Mouse (Mus musculus): Measurements from ENCODE around the gene Ceacam19. TPM values are rescaled to one million over a fixed set of nuclear protein-coding genes. Genes with fewer than 3 reads are reported as not detected.

The Ceacam19 gene
- total RNA-seq, 4 experiments from 2014 or later = not detected

GRCm38 (mm10) chr7:19889881-19890280 lies 2.1 kb upstream of the Ceacam19 start:
- DNase-seq (ENCODE audit: low spot score in 2 of 2) = no peak

DNA sequence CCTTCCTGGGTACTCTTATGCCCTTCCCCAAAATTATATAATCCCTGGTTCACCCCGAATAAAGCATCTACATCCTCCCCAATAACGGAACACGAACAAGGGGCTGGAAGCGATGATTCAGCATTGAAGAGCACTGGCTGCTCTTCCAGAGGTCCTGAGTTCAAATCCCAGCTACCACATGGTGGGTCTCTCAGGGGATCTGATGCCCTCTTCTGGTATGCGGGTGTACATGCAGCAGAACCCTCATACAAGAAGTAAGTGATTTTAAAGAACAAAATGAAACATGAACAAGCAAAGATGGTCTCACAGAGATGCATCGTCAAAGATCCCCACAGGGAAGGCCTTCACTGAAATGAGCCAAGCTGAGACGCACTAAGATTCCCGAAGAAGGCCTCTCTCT lies 7.0 kb downstream of the Ceacam19 start:
- no peak for DNase-seq (ENCODE audit: low spot score in 2 of 2)

- DNase-seq (ENCODE audit: low spot score in 2 of 2) = no peak
Observed at GRCm38 (mm10) chr7:19876781-19877425, 10.9 kb downstream of the Ceacam19 start.

- DNase-seq (ENCODE audit: low spot score in 2 of 2) = no peak
Observed at GRCm38 (mm10) chr7:19875948-19876682, 11.7 kb downstream of the Ceacam19 start.

GRCm38 (mm10) chr7:19871943-19872601 lies 15.7 kb downstream of the Ceacam19 start:
- DNase-seq (ENCODE audit: low spot score in 2 of 2) = no peak

DNA sequence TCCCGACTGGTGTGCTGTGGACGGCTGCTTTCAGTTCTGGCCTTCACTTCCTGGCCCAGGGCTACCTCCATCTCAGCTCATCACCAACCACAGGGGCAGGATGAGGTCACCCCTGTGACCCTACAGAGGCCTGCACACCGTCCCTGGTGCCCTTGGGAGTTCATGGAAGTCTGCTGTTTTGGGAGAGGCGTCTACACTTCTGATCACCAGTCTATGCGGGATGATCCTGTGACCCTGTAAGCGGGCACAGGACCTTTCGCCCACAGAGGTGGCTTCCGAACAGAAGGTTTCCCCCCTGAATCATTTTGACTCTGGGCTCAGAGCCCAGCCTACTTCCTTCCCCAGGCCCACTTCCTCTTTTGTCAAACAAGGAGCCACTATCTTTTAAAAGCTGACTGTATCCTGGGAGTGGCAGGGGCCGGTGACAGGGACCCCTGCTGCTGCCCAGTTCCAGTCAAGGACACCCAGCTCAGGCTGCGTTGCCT lies 16.6 kb downstream of the Ceacam19 start:
- no peak for DNase-seq (ENCODE audit: low spot score in 2 of 2)

DNA sequence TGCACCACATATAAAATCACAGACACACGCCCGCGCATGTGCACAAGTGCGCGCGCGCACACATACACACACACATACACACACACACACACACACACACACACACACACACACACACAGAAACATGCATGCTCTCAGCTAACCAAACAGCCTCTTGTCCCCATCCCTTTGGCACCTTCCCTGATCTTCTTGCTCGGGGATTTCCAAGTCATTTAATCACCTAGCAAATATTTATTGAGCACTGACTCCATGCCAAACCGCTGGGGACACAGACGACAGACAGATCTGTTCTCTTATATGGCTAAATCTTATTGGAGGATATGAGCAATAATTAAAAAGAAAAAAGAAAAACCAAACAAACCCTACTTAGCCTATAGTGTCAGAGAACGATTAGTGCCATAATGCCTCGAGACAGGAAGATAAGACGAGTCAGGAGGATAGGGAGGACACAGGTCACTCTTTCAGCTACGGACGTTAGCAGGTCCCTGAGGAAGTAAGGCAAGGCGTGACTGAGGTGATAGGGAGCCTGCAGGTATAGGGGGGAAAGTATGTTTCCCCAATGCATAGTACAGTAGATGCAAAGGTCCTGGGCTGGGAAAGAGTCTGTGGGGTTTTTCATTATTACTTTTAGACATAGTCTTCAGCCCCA lies 19.9 kb downstream of the Ceacam19 start:
- no peak for DNase-seq (ENCODE audit: low spot score in 2 of 2)

DNA sequence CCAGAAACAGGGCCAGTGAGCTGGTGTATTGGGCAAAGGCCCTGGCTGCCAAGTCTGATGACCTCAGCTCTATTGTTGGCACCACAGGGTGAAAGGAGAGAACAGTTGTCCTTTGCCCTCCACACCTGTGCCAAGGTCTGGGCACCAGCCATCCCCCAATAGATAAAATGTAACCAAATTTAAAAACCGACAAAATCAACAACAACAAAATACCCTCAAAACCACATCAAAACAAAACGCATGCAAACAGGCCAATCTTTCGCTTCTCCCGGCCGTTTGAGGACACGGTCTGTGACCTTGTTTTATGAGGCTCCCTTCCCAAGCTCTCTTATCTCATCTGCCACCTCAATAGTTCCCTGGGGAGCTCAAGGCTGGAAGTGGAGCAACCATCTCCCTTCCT lies 21.3 kb downstream of the Ceacam19 start:
- DNase-seq (ENCODE audit: low spot score in 2 of 2) = no peak

DNA sequence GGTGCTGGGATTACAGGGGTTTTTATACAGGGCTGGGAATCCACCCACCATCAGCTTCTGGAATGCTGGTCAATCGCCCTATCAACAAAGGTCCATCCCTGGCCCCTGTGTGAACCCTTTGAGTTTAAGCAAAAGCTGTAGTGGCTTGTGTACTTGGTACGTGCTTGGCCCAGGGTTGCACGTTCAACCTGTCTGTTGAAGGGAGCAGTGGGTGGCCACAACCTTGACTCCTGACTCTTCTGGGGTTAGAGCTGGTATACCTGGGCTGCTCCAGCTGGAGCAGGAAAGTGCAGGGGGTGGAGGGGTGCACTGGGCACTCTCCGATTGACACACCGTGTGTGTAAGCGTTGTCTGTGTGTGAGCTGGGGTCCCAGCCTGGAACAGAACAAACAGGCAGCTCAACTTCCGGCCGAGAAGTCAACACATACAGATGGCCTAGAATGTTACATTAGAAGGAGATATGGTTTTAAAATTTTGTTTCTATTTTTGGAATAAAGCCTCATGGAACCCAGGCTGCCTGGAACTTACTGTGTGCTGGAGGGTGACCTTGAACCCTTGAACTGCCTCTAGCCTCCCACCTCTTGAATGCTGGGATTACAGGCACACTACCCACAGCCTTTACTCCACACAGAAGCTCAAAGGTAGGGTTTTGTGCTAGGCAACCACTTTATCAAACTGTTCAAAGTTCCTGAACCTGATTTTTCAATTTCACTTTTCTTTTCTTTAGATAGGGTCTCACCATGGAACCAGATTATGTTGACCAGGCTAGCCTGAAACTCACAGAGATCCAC lies 22.3 kb downstream of the Ceacam19 start:
- no peak for DNase-seq (ENCODE audit: low spot score in 2 of 2)

- no peak for DNase-seq (ENCODE audit: low spot score in 2 of 2)
Observed at GRCm38 (mm10) chr7:19864241-19864640, 23.5 kb downstream of the Ceacam19 start.

- no peak for DNase-seq (ENCODE audit: low spot score in 2 of 2)
Observed at GRCm38 (mm10) chr7:19861199-19861598, 26.6 kb downstream of the Ceacam19 start, which contains the start of gene Ceacam16. Gene Ceacam16 (minus strand): TSS chr7:19861299.

- DNase-seq (ENCODE audit: low spot score in 2 of 2) = no peak
Observed at GRCm38 (mm10) chr7:19859740-19860139, 28.0 kb downstream of the Ceacam19 start.

DNA sequence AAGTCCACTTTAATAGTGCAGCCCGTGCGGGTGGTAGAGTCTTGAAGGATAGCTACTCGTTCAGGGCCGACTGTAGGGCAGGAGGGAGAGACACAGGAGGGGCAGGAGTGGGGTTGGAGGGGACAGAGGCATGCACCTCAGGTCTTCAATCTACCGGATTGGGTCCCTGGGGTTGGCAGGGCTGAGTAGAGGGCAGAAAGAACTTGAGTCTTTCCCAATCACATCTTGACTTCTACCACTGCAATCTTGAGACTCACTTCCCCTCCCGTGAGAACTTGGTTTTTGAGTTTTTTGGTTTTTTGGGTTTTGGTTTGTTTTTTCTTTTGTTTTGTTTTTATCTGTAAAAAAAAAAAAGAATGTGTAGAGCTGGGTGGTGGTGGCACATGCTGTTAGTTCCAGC lies 31.5 kb downstream of the Ceacam19 start:
- no peak for DNase-seq (ENCODE audit: low spot score in 2 of 2)

- no peak for DNase-seq (ENCODE audit: low spot score in 2 of 2)
Observed at GRCm38 (mm10) chr7:19855663-19856062, 32.1 kb downstream of the Ceacam19 start.

- no peak for DNase-seq (ENCODE audit: low spot score in 2 of 2)
Observed at GRCm38 (mm10) chr7:19853526-19853925, 34.2 kb downstream of the Ceacam19 start.

DNA sequence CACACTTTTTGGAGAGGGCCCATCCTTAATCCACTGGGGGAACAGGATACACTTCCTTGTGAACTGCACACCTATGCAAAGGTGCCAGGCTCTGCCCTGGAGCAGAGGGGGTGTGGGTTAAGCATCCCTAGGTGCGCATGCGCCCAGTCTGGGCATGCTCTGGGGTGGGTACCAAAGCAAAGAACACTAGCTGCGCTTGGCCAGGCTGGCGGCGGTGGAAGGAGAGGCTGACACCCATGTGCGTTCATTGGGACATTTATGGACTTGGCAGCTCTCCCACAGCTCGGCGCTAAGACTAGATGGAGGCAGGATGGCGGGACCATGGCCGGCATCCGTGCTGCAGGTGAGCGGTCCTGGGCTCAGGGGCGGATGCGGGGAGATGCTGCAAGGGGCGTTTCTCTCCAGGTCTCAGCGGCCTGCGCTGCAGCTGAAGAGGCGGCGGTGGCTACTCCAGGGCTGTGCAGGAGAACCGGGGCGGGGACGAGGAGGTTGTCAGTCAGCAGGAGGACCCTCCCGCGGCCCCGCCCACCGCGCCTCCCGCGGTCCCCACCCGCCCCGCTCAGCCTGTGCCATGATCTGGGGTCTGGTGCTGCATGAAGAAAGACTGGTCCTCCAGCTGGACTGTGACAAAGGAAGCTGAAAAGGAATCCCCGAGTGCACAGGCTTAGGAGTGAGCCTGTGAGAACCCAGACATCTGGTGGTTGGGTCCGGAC lies 35.8 kb downstream of the Ceacam19 start, which contains the start of gene Gm19345:
TSS of gene Gm19345 (plus strand) at position 146 of the 713 bp plus-strand sequence.
- no peak for DNase-seq (ENCODE audit: low spot score in 2 of 2)

- DNase-seq (ENCODE audit: low spot score in 2 of 2) = no peak
Observed at GRCm38 (mm10) chr7:19844521-19845171, 43.1 kb downstream of the Ceacam19 start.

- DNase-seq (ENCODE audit: low spot score in 2 of 2) = peak; percentile 43 to 61
Observed at GRCm38 (mm10) chr7:19843561-19843960, 44.2 kb downstream of the Ceacam19 start.

- no peak for DNase-seq (ENCODE audit: low spot score in 2 of 2)
Observed at GRCm38 (mm10) chr7:19842885-19843504, 44.8 kb downstream of the Ceacam19 start.

Measured in gastrocnemius, adult 8-10 months (tissue).